Mouse (Mus musculus): ENCODE measurements at regions not wholly inside any gene's neighbourhood (a gene's known extent, or its start where the extent isn't known, plus 50 kb on each side); places are given as distances from the start of the nearest gene placed in this dataset.

- no peak for TF ChIP-seq CTCF (IDR thresholded peaks at IDR 0.05; ENCODE audit: low read depth)
- TF ChIP-seq EP300 (IDR thresholded peaks at IDR 0.05; ENCODE audit: low read depth) = no peak
Observed at GRCm38 (mm10) chr8:8354977-8355376, 306.1 kb downstream of the Efnb2 start.

Data from liver, embryonic 14.5 days (tissue).